Mouse (Mus musculus) adrenal gland, postnatal 14 days (tissue): ENCODE data around the gene Gm9008. TPM values are rescaled to one million over a fixed set of nuclear protein-coding genes. Genes with fewer than 3 reads are reported as not detected.
"Not testable (repeated sequence)": the region's sequence is repeated elsewhere in the genome, so short reads cannot be mapped to it uniquely, and the experiment has no call there.

Experiments used
- DNase-seq: peaks from one replicate; pipeline ENCODE4 v3.0.0; 2021; ENCODE audit warnings: mixed read lengths
- long read RNA-seq, 2 experiments: library from polyadenylated mRNA; stranded (forward); transcript quantifications; one replicate each; pipeline ENCODE4 v2.0.0; 2021
- total RNA-seq: library from RNA; stranded (reverse); gene quantifications from 2 replicates; pipeline ENCODE4 v1.2.3, GENCODE M21; 2021

The Gm9008 gene
- 5.5 and 6.2 TPM in 2 replicates for total RNA-seq
- long read RNA-seq, experiment 1, partial matches to known transcripts = 0 of 4 reads
- long read RNA-seq, experiment 1, other reads (novel, unspliced or antisense) = 0 of 4 reads
- long read RNA-seq, experiment 2, partial matches to known transcripts = 0 of 2 reads
- long read RNA-seq, experiment 2, other reads (novel, unspliced or antisense) = 0 of 2 reads

GRCm38 (mm10) chr6:76497054-76497835 lies at the start of gene Gm9008:
Gene Gm9008 (minus strand): TSS chr6:76497784.
- not testable (repeated sequence) for DNase-seq

GRCm38 (mm10) chr6:76521975-76522641 lies 24.5 kb upstream of the Gm9008 start:
- DNase-seq = no peak

GRCm38 (mm10) chr6:76510200-76510599 lies 12.6 kb upstream of the Gm9008 start:
- no peak for DNase-seq

- not testable (repeated sequence) for DNase-seq
These were observed 1.2 kb downstream of the Gm9008 start for GRCm38 (mm10) chr6:76496335-76496734.

- no peak for DNase-seq
These were observed 29.4 kb downstream of the Gm9008 start for GRCm38 (mm10) chr6:76468194-76468593.
